Mouse (Mus musculus) E14TG2a.4 (cell line): Measurements from ENCODE around the gene Kcnc2.

Experiments
- CTCF ChIP-seq: conservative IDR thresholded peaks from 2 replicates; pipeline ENCODE4 v1.5.1; 2014; ENCODE audit warnings: low read length
- NANOG ChIP-seq: IDR thresholded peaks from 2 replicates; pipeline ENCODE4 v1.6.1; 2014; ENCODE audit warnings: borderline replicate concordance, low read length, mixed read lengths

- TF ChIP-seq CTCF (no peak), NANOG (no peak)
Measured at GRCm38 (mm10) chr10:112271803-112272165, 863 bp downstream of the Kcnc2 start.
